Mouse (Mus musculus): ENCODE results near the gene Timm10b. TPM values are rescaled to one million over a fixed set of nuclear protein-coding genes. Genes with fewer than 3 reads are reported as not detected.

The Timm10b gene
- polyA plus RNA-seq (2015; fragmentation: Nextera tagmentation; extraction: Ambion mirVana), result 220 and 236 TPM in 2 replicates

GRCm38 (mm10) chr7:105639756-105640155, at the start of gene Timm10b:
Gene Timm10b, plus strand, starts transcription at chr7:105640056.
- H3K36me3 ChIP-seq (ENCODE audit: insufficient read depth, low read length), result 0 out of 2 replicates have a peak, but pooled peaks cover 7% of the 10 kb centered on the region

DNA sequence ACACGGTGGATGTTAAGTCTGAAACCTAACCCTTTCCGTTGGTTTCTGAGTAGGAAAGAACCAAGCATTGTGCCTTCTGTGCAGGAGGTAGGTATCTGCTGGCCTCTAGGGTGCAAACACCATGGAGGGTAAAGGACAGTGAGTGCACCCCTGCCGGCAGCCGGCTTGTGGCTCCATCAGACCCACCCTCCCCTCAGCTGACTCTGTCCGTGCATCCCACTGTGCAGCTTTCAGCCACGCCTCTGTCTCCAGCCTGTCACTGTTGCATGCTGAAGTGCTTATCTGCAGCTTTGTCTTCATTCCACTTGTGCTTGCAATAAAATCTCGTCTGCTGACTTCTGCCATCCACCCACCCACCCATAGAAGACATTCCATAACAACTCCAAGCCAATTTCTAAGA, 49.8 kb upstream of the Timm10b start:
- Histone ChIP-seq H3K27me3 (replicated peaks; ENCODE audit: insufficient read depth, low read length) (no peaks in the 10 kb centered on the region), H3K36me3 (ENCODE audit: insufficient read depth, low read length) (no peaks in the 10 kb centered on the region), H3K4me1 (ENCODE audit: insufficient read depth, low read depth, low read length) (no peaks in the 10 kb centered on the region), H3K27ac (ENCODE audit: low read length) (no peak overlapping the region), H3K9me3 (ENCODE audit: low read length) (no peaks in the 10 kb centered on the region), H3K4me3 (ENCODE audit: low read depth, low read length) (no peak overlapping the region), H3K4me2 (replicated peaks; ENCODE audit: low read depth, low read length) (no peak overlapping the region), H3K9ac (replicated peaks; ENCODE audit: low read depth) (no peak overlapping the region)
- ATAC-seq, result no peak
- 31% methylated on average over 7 of the region's 7 CpGs for WGBS
- no peak for DNase-seq (ENCODE audit: low spot score)
- TF ChIP-seq CTCF (IDR thresholded peaks at IDR 0.05), result no peak
- TF ChIP-seq EP300 (IDR thresholded peaks at IDR 0.05), result no peak

More at GRCm38 (mm10) chr7:105639756-105640155, at the start of gene Timm10b:
- Histone ChIP-seq H3K4me2 (replicated peaks; ENCODE audit: low read depth, low read length) (peak within 1 kb of the TSS; percentile 86), H3K27me3 (replicated peaks; ENCODE audit: insufficient read depth, low read length) (no peaks in the 10 kb centered on the region), H3K9ac (replicated peaks; ENCODE audit: low read depth) (peak within 1 kb of the TSS; percentile 63), H3K27ac (ENCODE audit: low read length) (peak within 1 kb of the TSS; percentile 91), H3K4me1 (ENCODE audit: insufficient read depth, low read depth, low read length) (peaks cover 20% of the 10 kb centered on the region; the same call in 1 of the 2 replicates), H3K9me3 (ENCODE audit: low read length) (no peaks in the 10 kb centered on the region), H3K4me3 (ENCODE audit: low read depth, low read length) (peak within 1 kb of the TSS; percentile 65)
- TF ChIP-seq CTCF (IDR thresholded peaks at IDR 0.05), result no peak
- no peak for TF ChIP-seq EP300 (IDR thresholded peaks at IDR 0.05)
- WGBS, result 3% methylated on average over 2 of the region's 2 CpGs
- DNase-seq (ENCODE audit: low spot score) (no peak), ATAC-seq (no peak; the same call in 1 of the 2 replicates)

DNA sequence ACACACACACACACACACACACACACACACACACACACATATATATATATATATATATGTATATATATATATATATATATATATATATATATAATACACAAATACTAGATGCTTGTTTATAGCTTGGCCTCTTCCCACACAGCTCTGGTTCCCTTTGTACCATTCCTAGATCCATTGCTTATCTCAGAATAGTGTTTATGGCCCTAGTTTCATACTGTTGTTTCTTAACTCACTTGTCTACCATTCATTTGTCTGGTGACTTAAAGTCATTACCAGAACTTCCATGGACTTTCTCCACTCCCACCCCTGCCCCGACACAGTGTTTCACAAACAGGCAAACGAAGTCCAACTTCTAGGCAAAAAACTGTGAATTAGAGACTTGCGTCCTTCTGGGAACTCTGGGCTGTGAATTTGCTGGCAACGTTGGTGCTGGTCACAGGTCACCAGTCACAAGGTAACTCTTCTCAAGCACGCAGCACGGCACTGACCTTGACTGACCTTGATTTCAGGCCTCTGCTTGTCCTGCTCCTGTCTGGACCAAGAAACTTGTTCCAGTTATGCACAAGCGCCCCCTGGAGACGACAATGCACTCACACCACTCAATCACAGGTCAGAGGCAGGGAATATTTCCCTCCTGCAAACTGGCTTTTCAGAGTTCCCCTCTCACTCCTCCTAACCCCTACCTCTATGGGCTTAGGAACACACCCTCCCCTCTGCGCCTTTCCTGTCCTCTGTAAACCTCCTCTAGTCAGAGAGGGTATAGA, 36.8 kb upstream of the Timm10b start:
- Histone ChIP-seq H3K4me1 (ENCODE audit: insufficient read depth, low read depth, low read length) (no peaks in the 10 kb centered on the region), H3K36me3 (ENCODE audit: insufficient read depth, low read length) (no peaks in the 10 kb centered on the region), H3K4me2 (replicated peaks; ENCODE audit: low read depth, low read length) (no peak overlapping the region), H3K27ac (ENCODE audit: low read length) (no peak overlapping the region), H3K4me3 (ENCODE audit: low read depth, low read length) (no peak overlapping the region), H3K27me3 (replicated peaks; ENCODE audit: insufficient read depth, low read length) (no peaks in the 10 kb centered on the region), H3K9me3 (ENCODE audit: low read length) (no peaks in the 10 kb centered on the region), H3K9ac (replicated peaks; ENCODE audit: low read depth) (no peak overlapping the region)
- ATAC-seq, result peak; percentile 85
- no peak for TF ChIP-seq EP300 (IDR thresholded peaks at IDR 0.05)
- TF ChIP-seq CTCF (IDR thresholded peaks at IDR 0.05), result peak; percentile 91
- WGBS, result 34% methylated on average over 9 of the region's 9 CpGs
- DNase-seq (ENCODE audit: low spot score), result peak; percentile 82

DNA sequence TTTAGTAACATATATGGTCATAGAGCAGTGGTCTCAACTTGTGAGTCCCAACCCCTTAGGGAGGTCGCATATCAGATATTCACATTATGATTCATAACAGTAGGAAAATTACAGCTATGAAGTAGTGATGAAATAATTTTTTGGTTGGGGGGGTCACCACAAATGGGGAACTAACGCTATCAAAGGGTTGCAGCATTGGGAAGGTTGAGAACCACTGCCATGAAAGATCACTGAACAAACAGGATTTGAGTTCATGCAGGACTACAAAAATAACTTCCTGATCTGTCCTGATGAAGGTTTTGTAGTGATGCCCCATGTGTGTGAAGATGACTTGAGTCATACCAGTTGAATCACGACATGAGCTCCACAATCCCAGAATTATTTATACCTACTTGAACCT, 31.4 kb upstream of the Timm10b start:
- H3K4me3 ChIP-seq (ENCODE audit: low read depth, low read length), result no peak overlapping the region
- no peak for TF ChIP-seq EP300 (IDR thresholded peaks at IDR 0.05)
- no peak for TF ChIP-seq CTCF (IDR thresholded peaks at IDR 0.05)
- no peak overlapping the region for H3K9ac ChIP-seq (replicated peaks; ENCODE audit: low read depth)
- no peak for DNase-seq (ENCODE audit: low spot score)
- WGBS, result 84% methylated on average over 3 of the region's 3 CpGs
- no peaks in the 10 kb centered on the region for H3K4me1 ChIP-seq (ENCODE audit: insufficient read depth, low read depth, low read length)
- no peaks in the 10 kb centered on the region for H3K9me3 ChIP-seq (ENCODE audit: low read length)
- no peak overlapping the region for H3K27ac ChIP-seq (ENCODE audit: low read length)
- no peak for ATAC-seq
- H3K36me3 ChIP-seq (ENCODE audit: insufficient read depth, low read length), result peaks cover 22% of the 10 kb centered on the region; the same call in 1 of the 2 replicates
- H3K27me3 ChIP-seq (replicated peaks; ENCODE audit: insufficient read depth, low read length), result no peaks in the 10 kb centered on the region
- H3K4me2 ChIP-seq (replicated peaks; ENCODE audit: low read depth, low read length), result no peak overlapping the region

- H3K4me1 ChIP-seq (ENCODE audit: insufficient read depth, low read depth, low read length), result no peaks in the 10 kb centered on the region; the same call in 1 of the 2 replicates
- H3K36me3 ChIP-seq (ENCODE audit: insufficient read depth, low read length), result peaks cover 38% of the 10 kb centered on the region
- DNase-seq (ENCODE audit: low spot score) (peak; percentile 34), ATAC-seq (peak; percentile 34)
- no peak overlapping the region for H3K9ac ChIP-seq (replicated peaks; ENCODE audit: low read depth)
- no peak overlapping the region for H3K27ac ChIP-seq (ENCODE audit: low read length)
- H3K4me2 ChIP-seq (replicated peaks; ENCODE audit: low read depth, low read length), result no peak overlapping the region
- H3K4me3 ChIP-seq (ENCODE audit: low read depth, low read length), result no peak overlapping the region
- H3K27me3 ChIP-seq (replicated peaks; ENCODE audit: insufficient read depth, low read length), result no peaks in the 10 kb centered on the region
- 44% methylated on average over 1 of the region's 1 CpGs for WGBS
- no peak for TF ChIP-seq CTCF (IDR thresholded peaks at IDR 0.05)
- no peaks in the 10 kb centered on the region for H3K9me3 ChIP-seq (ENCODE audit: low read length)
Observed at GRCm38 (mm10) chr7:105611767-105612166, 28.1 kb upstream of the Timm10b start.

- peaks cover 62% of the 10 kb centered on the region for H3K36me3 ChIP-seq (ENCODE audit: insufficient read depth, low read length)
- no peaks in the 10 kb centered on the region for H3K27me3 ChIP-seq (replicated peaks; ENCODE audit: insufficient read depth, low read length)
- TF ChIP-seq EP300 (IDR thresholded peaks at IDR 0.05) (no peak), CTCF (IDR thresholded peaks at IDR 0.05) (no peak)
- H3K27ac ChIP-seq (ENCODE audit: low read length), result no peak overlapping the region
- no peak overlapping the region for H3K4me2 ChIP-seq (replicated peaks; ENCODE audit: low read depth, low read length)
- H3K4me3 ChIP-seq (ENCODE audit: low read depth, low read length), result no peak overlapping the region
- DNase-seq (ENCODE audit: low spot score), result no peak
- WGBS, result 100% methylated on average over 1 of the region's 1 CpGs
- H3K9me3 ChIP-seq (ENCODE audit: low read length), result no peaks in the 10 kb centered on the region
- no peaks in the 10 kb centered on the region; the same call in 1 of the 2 replicates for H3K4me1 ChIP-seq (ENCODE audit: insufficient read depth, low read depth, low read length)
- ATAC-seq, result no peak
- no peak overlapping the region for H3K9ac ChIP-seq (replicated peaks; ENCODE audit: low read depth)
Observed at GRCm38 (mm10) chr7:105614400-105614799, 25.5 kb upstream of the Timm10b start.
